Mouse (Mus musculus) ES-E14 (cell line): Measurements from ENCODE around the gene Gdap2.

Experiments used
- CHD2 ChIP-seq: IDR thresholded peaks from 2 replicates; pipeline ENCODE4 v1.6.1; 2014; ENCODE audit warnings: mild to moderate bottlenecking, low read depth, low read length, inconsistent platforms
- HCFC1 ChIP-seq: IDR thresholded peaks from 2 replicates; pipeline ENCODE4 v1.6.1; 2012; ENCODE audit warnings: low read length, inconsistent platforms, borderline replicate concordance; ENCODE audit not compliant: insufficient read depth
- ZC3H11A ChIP-seq: IDR thresholded peaks from 2 replicates; pipeline ENCODE4 v1.6.1; 2012; ENCODE audit warnings: low read depth, mild to moderate bottlenecking, inconsistent platforms, low read length, borderline replicate concordance
- ZNF384 ChIP-seq: IDR thresholded peaks from 2 replicates; pipeline ENCODE4 v1.6.1; 2012; ENCODE audit warnings: low read depth, low read length, inconsistent platforms

DNA sequence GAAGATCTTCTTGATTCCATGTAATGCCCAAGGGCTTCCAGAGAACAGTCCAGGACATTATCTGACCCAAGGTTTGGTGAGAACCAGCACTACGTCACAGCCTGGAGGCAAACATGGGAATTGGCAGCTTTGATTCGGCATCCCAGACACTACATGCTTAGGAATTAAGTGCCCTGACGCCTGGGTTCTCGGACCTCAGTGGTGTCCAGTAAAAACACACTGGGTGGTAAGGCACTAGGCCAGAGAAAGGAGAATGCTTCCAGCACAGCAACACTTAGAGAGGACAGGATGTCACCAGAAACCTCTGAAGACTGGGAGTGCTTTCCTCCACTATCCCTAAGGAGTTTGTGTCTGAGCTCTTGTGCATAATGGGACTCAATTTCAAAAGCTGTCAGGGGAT lies 80.0 kb downstream of the Gdap2 start:
- TF ChIP-seq HCFC1: no peak
- no peak for TF ChIP-seq CHD2
- no peak for TF ChIP-seq ZC3H11A
- TF ChIP-seq ZNF384: no peak
